Mouse (Mus musculus) kidney, postnatal 0 days (tissue): Measurements from ENCODE around the gene Gm20661. TPM values are rescaled to one million over a fixed set of nuclear protein-coding genes. Genes with fewer than 3 reads are reported as not detected.

Experiments
- ATAC-seq: fragments of 200-750 bp; cut with Nextera tagmentation; replicated peaks from 2 replicates; pipeline ENCODE4 v1.8.0; 2017; ENCODE audit warnings: low read depth, moderate number of reproducible peaks, moderate TSS enrichment, moderate library complexity; ENCODE audit not compliant: low FRiP score
- DNase-seq: peaks from one replicate; pipeline ENCODE4 v3.0.0-alpha.2; 2016; ENCODE audit warnings: low spot score
- H3K27ac ChIP-seq: fragments of 300-500 bp; sonication (generic); 2 replicates; pipeline ENCODE4 v1.5.1; 2014; ENCODE audit warnings: mild to moderate bottlenecking
- H3K27me3 ChIP-seq: fragments of 300-500 bp; sonication (generic); 2 replicates; pipeline ENCODE4 v1.6.1; 2014; ENCODE audit warnings: low read length, mixed read lengths; ENCODE audit not compliant: insufficient read depth
- H3K36me3 ChIP-seq: fragments of 300-500 bp; sonication (generic); 2 replicates; pipeline ENCODE4 v1.6.1; 2014; ENCODE audit warnings: low read length, mixed read lengths; ENCODE audit not compliant: insufficient read depth
- H3K4me1 ChIP-seq: fragments of 300-500 bp; sonication (generic); replicated peaks from 2 replicates; pipeline ENCODE4 v1.6.1; 2014; ENCODE audit warnings: antibody characterized with exemption, low read length, mixed read lengths; ENCODE audit not compliant: insufficient read depth
- H3K4me2 ChIP-seq: fragments of 300-500 bp; sonication (generic); 2 replicates; pipeline ENCODE4 v1.6.1; 2014; ENCODE audit warnings: mild to moderate bottlenecking, low read length, moderate library complexity, mixed read lengths
- H3K4me3 ChIP-seq: fragments of 300-500 bp; sonication (generic); replicated peaks from 2 replicates; pipeline ENCODE4 v1.5.1; 2014; ENCODE audit warnings: low read depth, low read length
- H3K9ac ChIP-seq: fragments of 300-500 bp; sonication (generic); 2 replicates; pipeline ENCODE4 v1.6.1; 2014; ENCODE audit warnings: low read depth, low read length
- H3K9me3 ChIP-seq: fragments of 300-500 bp; sonication (generic); replicated peaks from 2 replicates; pipeline ENCODE4 v1.6.1; 2016; ENCODE audit warnings: low read length, inconsistent platforms, mixed read lengths
- CTCF ChIP-seq: IDR thresholded peaks from 2 replicates; pipeline ENCODE4 v1.5.1; 2016; ENCODE audit warnings: antibody characterized with exemption, low read depth, mild to moderate bottlenecking, moderate library complexity
- WGBS: fragments of 180-500 bp; shearing (Covaris S2); extraction: QIAGEN DNeasy Blood & Tissue Kit; methylation state at CpG from one replicate; pipeline ENCODE4 v1.1.7; 2014; 5-methylcytosine and 5-hydroxymethylcytosine counted together
- polyA plus RNA-seq: library from polyadenylated mRNA; unstranded; fragments of >200 nt; fragmentation: Nextera tagmentation; extraction: Ambion mirVana; gene quantifications from 2 replicates; pipeline ENCODE4 v1.2.1, GENCODE M21; 2015

Gene Gm20661
- polyA plus RNA-seq, 1 experiment from 2014 or later = 1.3 TPM

DNA sequence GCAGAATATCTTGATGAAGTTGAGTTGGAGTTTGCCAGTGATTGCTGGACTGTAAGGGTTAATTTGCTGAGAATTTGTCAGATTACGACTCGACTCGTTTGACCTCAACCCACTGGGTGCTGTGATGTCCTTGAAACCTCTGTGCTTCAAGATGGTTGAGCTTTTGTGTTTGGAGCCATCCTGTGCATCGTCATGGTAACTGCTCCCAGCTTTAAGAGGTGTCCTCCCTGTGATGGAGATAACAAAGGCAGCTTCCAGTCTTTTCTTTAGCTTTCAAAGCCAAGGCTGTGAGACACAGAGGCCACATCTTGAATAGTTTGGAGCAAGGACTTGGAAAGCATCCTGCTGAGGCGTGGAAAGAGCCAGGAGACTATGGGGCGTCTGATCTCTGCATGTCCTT is 25.7 kb upstream of the Gm20661 start:
- Histone ChIP-seq H3K9me3 (no peaks in the 10 kb centered on the region), H3K9ac (no peak overlapping the region), H3K4me1 (no peaks in the 10 kb centered on the region), H3K4me2 (no peak overlapping the region), H3K27me3 (no peaks in the 10 kb centered on the region), H3K4me3 (no peak overlapping the region), H3K36me3 (peaks cover 9% of the 10 kb centered on the region), H3K27ac (no peak overlapping the region)
- no peak for DNase-seq
- no peak for TF ChIP-seq CTCF
- WGBS = 64% methylated on average over 6 of the region's 6 CpGs
- no peak for ATAC-seq

DNA sequence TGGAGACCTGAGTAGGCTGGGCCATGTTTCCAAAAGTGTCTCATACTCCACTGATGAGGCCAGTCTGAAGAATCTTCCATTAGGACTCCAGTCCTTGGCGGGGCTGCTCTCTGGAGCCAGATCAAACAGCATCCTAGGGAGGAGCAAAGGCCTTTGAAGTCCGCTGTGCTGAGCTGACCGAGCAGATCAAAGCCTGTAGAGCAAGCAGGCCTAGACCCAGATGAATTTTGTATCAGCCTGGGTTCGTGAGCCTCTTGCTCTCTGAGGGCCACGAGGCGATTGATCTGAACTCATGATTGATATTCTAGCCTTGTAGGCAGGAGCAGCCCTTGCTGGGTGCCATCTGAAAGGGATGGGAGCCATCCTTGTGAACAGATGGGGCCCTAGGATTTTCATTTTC is 23.0 kb upstream of the Gm20661 start:
- no peak overlapping the region for H3K27ac ChIP-seq
- H3K36me3 ChIP-seq = peaks cover 9% of the 10 kb centered on the region
- H3K9me3 ChIP-seq = no peaks in the 10 kb centered on the region
- no peak for DNase-seq
- no peak for ATAC-seq
- H3K4me2 ChIP-seq = no peak overlapping the region
- H3K27me3 ChIP-seq = no peaks in the 10 kb centered on the region
- H3K4me1 ChIP-seq = no peaks in the 10 kb centered on the region
- no peak overlapping the region for H3K4me3 ChIP-seq
- 37% methylated on average over 6 of the region's 6 CpGs for WGBS
- no peak for TF ChIP-seq CTCF
- H3K9ac ChIP-seq = no peak overlapping the region

DNA sequence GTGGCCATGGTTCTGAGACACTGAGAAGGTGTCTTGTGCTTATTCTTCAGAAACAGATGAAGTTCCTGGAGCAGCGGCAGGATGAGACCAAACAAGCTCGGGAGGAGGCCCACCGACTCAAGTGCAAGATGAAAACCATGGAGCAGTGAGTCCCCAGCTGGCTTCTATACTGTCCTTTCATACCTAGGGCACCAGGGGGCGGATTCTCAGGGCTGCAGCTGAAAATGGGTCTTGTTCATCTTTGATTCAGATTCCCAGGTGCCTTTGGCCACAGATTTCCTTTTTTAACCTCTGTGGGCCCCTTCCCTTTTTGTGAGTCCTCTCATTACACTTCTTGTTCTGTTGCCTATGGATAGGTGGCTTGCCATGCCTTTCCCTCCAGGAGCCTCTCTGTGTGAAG is 21.9 kb upstream of the Gm20661 start:
- no peak overlapping the region for H3K4me3 ChIP-seq
- ATAC-seq (no peak), DNase-seq (peak; percentile 36)
- 82% methylated on average over 4 of the region's 4 CpGs for WGBS
- no peak overlapping the region for H3K9ac ChIP-seq
- H3K9me3 ChIP-seq = no peaks in the 10 kb centered on the region
- no peak overlapping the region for H3K27ac ChIP-seq
- no peaks in the 10 kb centered on the region for H3K27me3 ChIP-seq
- H3K4me1 ChIP-seq = no peaks in the 10 kb centered on the region
- TF ChIP-seq CTCF = peak; percentile 52
- H3K4me2 ChIP-seq = no peak overlapping the region
- H3K36me3 ChIP-seq = peaks cover 9% of the 10 kb centered on the region

DNA sequence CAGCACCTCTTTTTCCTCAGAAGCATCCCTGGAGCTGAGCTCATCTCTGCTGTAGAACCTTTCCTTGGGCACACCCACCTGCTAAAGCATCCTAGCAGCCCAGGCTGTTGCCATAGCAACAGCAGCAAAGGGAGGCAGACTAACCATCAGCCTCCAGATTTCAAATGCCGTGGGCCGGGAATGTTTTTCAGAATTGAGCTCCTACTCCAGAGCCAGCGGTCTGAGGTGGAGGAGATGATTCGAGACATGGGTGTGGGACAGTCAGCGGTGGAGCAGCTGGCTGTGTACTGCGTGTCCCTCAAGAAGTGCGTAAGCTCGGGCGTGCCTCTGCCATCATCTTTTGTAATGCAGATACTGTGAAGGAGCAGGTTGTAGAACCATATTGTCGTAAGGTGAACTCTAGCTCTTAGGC is 21.5 kb upstream of the Gm20661 start:
- 81% methylated on average over 10 of the region's 10 CpGs for WGBS
- H3K4me2 ChIP-seq = no peak overlapping the region
- H3K9me3 ChIP-seq = no peaks in the 10 kb centered on the region
- no peak overlapping the region for H3K4me3 ChIP-seq
- no peak overlapping the region for H3K9ac ChIP-seq
- H3K4me1 ChIP-seq = no peaks in the 10 kb centered on the region
- ATAC-seq = no peak
- peaks cover 9% of the 10 kb centered on the region for H3K36me3 ChIP-seq
- no peak overlapping the region for H3K27ac ChIP-seq
- no peak for TF ChIP-seq CTCF
- H3K27me3 ChIP-seq = no peaks in the 10 kb centered on the region
- no peak for DNase-seq

DNA sequence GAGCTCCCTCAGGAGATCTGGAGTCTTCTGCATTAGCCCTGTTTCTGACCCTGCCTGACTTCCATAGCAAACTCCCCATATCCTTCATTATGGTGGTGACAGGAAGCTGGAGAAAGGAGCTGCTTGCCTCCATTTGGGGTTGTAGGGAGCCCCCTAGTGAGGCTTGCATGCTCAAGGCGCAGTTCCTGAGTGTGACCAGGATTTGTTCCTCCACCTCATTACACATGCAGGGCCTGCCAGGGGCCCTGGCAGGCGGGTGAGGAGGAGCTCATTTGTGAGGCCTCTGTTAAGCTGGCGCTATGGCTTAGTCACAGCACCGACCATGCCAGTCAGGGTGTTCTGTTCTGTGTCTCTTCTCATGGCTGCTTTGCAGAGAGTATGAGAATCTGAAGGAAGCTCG is 21.0 kb upstream of the Gm20661 start:
- DNase-seq = peak; percentile 67
- peaks cover 9% of the 10 kb centered on the region for H3K36me3 ChIP-seq
- H3K9ac ChIP-seq = no peak overlapping the region
- no peaks in the 10 kb centered on the region for H3K4me1 ChIP-seq
- 45% methylated on average over 5 of the region's 5 CpGs for WGBS
- H3K27ac ChIP-seq = no peak overlapping the region
- no peak overlapping the region for H3K4me2 ChIP-seq
- peak; percentile 65 for TF ChIP-seq CTCF
- H3K9me3 ChIP-seq = no peaks in the 10 kb centered on the region
- no peak for ATAC-seq
- H3K4me3 ChIP-seq = no peak overlapping the region
- H3K27me3 ChIP-seq = no peaks in the 10 kb centered on the region

DNA sequence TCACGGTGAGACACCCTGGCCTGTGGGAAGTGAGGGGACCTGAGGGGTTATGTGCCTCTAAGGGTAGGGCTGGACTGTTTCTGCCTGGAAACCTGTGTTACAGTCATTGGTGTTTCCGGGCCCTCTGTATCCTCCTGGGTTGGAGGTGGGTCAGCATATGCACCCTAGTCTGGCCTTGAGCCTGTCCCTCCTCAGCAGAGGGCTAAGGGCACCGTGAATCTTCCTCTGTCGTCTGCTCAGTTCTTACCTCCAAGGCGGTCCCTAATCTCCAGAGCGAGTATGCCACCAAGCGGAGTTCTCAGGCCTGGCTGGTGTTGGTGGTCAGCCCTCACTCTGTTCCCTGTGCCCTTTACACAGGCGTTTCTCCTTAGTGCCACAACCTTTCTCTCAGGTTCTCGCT is 19.9 kb upstream of the Gm20661 start:
- no peak for TF ChIP-seq CTCF
- no peak overlapping the region for H3K9ac ChIP-seq
- 95% methylated on average over 9 of the region's 9 CpGs for WGBS

DNA sequence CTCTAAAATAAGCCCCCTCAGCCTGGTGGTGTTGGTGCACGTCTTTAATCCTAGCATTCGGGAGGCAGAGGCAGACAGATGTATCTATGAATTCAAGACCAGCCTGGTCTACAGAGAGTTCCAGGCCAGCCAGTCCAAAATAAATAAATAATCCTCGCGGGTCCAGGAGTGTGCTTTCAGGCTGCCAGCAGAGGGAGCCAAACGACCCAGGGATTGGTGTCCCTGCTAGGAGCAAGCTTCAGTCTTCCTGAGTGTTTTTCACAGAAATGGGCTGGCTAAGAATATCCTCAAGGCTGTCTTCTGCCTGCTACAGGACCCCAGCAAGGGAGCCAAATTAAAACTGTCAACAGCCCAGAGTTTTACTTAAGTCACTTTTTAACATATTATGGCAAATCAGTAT is 19.2 kb upstream of the Gm20661 start:
- no peaks in the 10 kb centered on the region for H3K9me3 ChIP-seq

More for the DNA sequence above, 19.9 kb upstream of the Gm20661 start:
- H3K4me2 ChIP-seq = no peak overlapping the region
- H3K36me3 ChIP-seq = peaks cover 5% of the 10 kb centered on the region
- ATAC-seq (no peak), DNase-seq (no peak)
- H3K4me3 ChIP-seq = no peak overlapping the region
- H3K27me3 ChIP-seq = no peaks in the 10 kb centered on the region
- H3K9me3 ChIP-seq = no peaks in the 10 kb centered on the region
- no peak overlapping the region for H3K27ac ChIP-seq
- H3K4me1 ChIP-seq = no peaks in the 10 kb centered on the region

More for the DNA sequence above, 19.2 kb upstream of the Gm20661 start:
- Histone ChIP-seq H3K9ac (no peak overlapping the region), H3K4me2 (no peak overlapping the region), H3K27me3 (no peaks in the 10 kb centered on the region), H3K4me1 (no peaks in the 10 kb centered on the region), H3K4me3 (no peak overlapping the region), H3K36me3 (peaks cover 4% of the 10 kb centered on the region), H3K27ac (no peak overlapping the region)
- DNase-seq (peak; percentile 95), ATAC-seq (peak; percentile 55)
- WGBS = 15% methylated on average over 5 of the region's 5 CpGs
- peak; percentile 98 for TF ChIP-seq CTCF
